Mouse (Mus musculus) megakaryocyte progenitor cell, adult 5-6 weeks (primary cell): ENCODE data around the gene Srsf9. TPM values are rescaled to one million over a fixed set of nuclear protein-coding genes. Genes with fewer than 3 reads are reported as not detected.
"Not testable (repeated sequence)": the region's sequence is repeated elsewhere in the genome, so short reads cannot be mapped to it uniquely, and the experiment has no call there.

Experiments used
- ATAC-seq: replicated peaks from 2 replicates; pipeline ENCODE4 v1.8.0; 2016; ENCODE audit warnings: mild to moderate bottlenecking, moderate TSS enrichment, inconsistent platforms; ENCODE audit not compliant: poor library complexity
- total RNA-seq, 2 experiments: library from RNA; stranded (forward) in 1 of 2; stranded (reverse) in 1 of 2; fragments of 157-497, 149-512 nt in 1 of 2; fragments of 200-1000 nt in 1 of 2; gene quantifications; 2 replicates each; pipeline versions ENCODE4 v1.2.3 to v1.2.4; 2015 to 2017

The Srsf9 gene
- total RNA-seq (2015) (76.3 and 79.7 TPM in 2 replicates), total RNA-seq (2017) (96.3 and 102 TPM in 2 replicates)

DNA sequence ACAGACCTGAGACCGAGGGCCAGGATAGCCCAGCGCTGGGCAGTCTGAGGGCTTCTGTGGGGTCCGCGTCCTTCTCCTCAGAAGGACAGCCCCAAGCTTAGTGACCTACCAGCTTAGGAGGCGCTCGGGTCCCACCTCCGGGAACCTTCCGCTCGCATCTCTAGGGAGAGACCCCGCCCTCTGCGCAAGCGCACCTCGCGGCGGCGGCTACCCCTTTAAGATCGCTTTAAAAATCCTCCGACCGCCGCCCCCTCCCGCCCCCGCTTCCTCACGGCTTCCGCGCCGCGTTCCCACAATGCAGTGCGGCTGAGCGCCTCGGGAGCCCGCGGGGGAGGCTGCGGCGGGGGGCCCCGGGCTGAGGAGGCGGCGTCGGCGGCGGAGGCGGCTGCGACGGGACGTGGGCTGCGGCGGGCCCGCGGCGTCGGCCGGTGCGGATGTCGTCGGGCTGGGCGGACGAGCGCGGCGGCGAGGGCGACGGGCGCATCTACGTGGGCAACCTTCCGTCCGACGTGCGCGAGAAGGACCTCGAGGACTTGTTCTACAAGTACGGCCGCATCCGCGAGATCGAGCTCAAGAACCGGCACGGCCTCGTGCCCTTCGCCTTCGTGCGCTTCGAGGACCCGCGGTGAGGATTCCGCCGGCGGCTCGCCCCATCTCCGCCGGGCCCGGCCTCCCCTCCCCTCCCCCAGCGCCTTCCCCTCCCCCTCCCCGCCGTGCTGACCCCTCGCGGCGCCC is at the start of gene Srsf9:
TSS of gene Srsf9 (plus strand) at position 303 of the 735 bp plus-strand sequence.
- ATAC-seq: peak; percentile 93

DNA sequence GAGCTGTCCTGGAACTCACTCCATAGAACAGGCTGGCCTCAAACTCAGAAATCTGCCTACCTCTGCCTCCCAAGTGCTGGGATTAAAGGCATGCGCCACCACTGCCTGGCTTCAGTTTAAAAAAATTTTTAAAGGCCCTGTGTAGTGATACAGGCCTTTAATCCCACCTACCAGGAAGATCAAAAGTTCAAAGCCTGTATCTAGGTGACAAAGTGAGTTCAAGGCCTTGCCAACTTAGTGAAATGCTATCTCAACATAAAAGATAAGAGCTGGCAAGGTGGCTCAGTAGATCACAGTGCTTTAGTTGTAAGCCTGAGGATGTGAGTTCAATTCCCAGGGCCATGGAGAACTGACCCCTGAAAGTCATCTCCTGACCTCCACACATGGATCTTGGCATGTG is 48.9 kb upstream of the Srsf9 start:
- no peak for ATAC-seq

DNA sequence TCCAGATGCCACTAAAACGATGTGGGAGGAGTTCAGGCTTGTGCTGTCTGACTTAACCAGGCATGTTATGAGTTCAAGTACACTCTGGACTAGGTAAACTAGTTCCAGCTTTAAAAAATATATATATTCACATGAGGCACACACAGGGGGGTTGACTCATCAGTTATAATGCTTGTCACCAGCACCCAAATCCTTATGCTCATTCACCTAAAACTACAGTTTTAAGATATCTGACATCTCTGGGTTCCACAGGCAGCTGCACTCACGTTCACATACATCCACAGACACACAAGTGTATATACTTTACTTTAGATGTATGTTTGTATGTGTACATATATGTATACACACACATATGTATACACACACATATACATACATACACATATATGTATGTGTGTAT is 48.2 kb upstream of the Srsf9 start:
- ATAC-seq: no peak

DNA sequence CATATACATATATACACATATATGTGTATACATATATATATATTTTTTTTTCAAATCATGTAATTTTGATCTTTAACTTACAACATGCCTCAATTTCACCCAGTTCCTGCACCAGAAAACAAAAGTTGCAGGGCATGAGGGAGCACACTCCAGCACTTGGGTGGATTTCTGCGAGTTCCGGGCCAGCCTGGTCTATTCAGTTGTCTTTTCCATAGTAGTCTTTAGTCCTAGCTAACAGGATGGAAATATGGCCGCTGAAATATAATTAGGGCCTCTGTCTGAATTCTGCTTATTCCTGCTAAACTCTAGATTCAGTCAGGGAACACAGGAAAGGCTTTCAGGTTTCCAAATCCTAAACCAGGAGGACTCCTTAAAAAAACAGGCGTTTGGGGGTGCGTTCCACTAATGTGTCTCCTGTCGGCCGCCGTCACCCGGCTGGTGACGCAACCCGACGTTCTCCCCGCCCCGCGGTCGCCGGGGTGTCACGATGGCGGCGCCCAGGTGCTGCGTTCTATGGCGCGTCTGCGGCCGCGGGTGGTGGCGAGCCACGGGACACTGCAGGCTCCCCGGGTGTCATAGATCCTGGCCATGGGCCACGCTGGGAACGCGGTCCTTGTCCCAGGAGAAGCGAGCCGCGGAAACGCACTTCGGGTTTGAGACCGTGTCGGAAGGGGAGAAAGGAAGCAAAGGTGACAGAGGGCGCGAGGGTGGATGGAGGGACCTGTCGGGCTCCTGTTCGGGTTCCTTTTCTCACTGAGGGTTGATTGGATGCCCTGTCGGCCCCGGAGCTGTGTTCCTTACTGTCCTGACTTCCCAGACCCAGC is 47.5 kb upstream of the Srsf9 start, which contains the start of gene Coq5:
TSS of gene Coq5 (plus strand) at position 441 of the 824 bp plus-strand sequence.
- ATAC-seq: peak; percentile 95

DNA sequence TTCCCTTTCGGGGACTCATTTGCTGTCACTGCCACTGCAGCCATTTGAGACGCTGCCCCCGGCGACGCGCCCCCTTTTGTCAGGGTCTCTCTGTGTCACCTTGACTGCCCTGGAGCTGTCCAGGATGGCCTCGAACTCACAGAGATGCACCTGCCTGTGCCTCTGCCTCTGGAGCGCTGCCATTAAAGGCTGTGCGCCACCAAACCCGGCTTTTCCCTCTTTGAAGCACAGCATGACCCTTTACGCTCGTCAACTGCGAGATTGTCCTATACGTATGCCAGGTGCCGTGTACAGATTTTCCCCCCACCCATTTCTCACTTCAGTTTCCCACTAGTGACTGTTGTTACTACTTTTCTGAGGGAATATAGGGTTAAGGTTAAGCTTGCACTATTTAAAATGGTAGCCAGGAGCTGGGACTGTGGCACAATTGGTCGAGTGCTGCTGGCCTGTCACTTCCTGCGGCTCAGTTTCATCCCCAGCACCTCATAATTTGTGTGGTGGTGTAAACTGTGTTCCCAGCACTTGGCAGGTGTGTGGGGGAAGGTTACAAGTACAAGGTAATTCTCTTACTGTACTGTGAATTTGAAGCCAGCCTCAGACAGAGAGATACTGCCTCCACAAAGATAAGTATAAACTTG is 46.8 kb upstream of the Srsf9 start:
- peak; percentile 34 for ATAC-seq

DNA sequence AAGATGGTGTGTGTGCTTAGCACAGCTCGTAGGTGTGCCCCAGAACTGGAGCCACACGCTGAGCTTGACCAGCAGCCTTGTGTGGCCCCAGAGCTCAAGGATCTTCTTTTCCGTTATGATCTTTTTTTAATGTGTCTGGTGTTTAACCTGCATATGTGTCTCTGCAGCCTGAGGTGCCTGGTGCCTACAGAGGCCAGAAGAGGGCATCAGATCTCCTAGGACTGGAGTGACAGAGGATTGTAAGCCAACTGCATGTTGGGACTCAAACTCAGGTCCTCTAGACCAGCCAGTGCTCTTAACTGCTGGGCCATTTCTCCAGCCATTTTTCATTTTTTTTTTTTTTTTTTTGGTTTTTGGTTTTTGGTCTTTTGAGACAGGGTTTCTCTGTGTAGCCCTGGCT is 42.2 kb upstream of the Srsf9 start:
- ATAC-seq: peak; percentile 63

DNA sequence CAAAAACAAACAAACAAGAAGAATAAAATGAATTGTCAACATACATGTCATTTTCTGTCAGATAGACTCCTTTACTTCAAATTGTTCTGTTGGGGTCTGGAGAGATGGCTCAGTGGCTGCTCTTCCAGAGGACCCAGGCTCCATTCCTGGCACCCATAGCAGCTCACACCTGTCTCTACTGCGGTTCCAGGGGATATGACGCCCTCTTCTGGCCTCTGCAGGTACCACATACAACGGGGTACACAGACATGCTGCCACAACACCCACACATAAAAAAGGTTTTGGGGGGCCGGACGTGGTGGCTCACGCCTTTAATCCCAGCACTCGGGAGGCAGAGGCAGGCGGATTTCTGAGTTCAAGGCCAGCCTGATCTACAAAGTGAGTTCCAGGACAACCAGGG is 32.8 kb upstream of the Srsf9 start:
- peak; percentile 58 for ATAC-seq

DNA sequence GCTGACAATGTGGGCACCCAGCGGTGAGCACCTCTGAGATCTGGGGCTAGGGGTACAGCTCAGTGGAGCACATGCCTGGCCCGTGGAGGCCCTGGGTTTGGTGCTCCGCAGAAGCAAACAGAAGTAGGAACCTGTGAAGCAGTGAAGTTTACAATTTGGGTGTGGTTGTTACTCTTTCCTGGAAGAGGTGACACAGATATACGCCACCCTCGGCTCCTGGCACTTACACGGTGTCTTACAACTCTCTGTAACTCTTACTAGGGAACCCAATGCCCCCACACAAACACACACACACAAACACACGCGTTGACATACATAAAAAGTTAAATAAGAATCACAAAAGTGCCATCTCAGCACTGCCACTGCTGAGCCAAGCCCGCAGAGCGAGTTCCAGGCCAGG is 30.6 kb upstream of the Srsf9 start:
- ATAC-seq: no peak

DNA sequence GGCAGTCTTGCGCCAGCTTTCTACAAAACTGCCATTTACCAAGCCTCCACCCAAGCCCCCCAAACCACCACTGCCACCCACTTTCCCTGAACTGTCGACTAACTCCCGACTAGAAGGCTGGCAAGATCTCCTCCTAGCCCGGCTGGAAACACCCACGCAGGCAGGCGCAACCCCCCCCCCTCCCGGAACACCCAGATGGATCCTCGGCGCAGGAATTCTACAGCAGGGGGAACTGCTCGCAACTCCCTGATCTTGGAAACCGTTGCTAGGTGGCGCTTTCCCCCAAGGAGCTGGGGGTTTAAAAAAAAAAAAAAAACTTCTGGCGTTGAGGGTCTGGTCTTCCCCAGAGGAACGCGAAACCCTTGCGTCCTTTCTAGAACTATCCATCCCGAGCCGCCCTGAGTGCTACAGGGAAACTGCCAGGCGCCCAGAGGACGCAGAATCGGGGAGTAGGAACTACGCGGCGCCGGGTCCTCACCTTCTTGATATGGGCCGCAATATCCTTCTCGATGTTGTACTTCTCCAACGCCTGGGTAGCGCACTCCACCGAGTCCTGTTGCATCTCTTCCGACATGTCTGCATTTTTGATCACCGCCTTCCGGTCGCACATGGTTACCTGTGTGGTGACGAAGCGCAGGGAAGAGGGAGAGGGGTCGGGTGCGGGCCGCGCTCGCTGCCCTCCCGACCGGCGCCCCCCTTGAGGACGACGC is 26.8 kb upstream of the Srsf9 start:
- ATAC-seq: peak; percentile 5

DNA sequence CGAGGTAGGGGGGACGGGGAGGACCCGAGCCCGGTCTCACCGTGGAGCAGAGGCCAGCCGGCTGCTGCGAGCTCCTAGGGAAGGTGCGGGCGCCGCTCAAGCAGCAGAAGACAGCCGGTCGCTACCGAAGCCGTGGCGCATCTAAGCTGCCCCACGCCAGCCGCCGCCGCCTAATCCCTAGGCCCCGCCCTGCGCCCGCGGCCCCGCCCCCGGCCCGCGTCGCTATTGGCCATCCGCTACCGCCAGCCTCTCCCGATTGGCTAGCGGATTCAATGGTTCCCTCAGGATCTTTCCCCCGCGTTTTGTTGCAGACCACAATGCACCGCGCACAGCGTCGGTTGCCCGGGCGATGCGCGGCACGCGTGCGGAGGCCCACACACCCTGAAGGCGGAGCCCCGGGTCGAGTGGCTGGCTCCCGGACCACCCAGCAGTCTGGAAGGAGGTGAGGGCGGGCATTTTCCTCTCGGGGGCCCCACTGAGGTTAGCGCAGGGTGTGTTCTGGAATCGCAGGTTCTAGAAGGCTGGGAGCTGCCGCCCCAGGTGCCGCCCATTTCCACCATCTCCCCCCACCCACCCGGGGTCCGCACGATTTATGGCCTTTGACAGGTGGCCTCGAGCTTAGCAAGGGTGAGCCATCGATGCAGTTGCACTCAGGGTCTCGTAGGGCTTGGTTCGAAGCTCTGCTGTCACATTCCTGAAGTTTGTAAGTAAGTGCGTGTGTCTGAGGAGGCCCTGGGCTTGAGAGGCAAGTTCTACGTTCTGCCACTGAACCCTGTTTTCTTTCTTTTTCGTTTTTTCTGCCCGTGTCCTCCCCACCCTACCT is 26.0 kb upstream of the Srsf9 start, which contains the start of gene Dynll1:
TSS of gene Dynll1 (minus strand) at position 208 of the 823 bp plus-strand sequence.
- peak; percentile 95 for ATAC-seq

DNA sequence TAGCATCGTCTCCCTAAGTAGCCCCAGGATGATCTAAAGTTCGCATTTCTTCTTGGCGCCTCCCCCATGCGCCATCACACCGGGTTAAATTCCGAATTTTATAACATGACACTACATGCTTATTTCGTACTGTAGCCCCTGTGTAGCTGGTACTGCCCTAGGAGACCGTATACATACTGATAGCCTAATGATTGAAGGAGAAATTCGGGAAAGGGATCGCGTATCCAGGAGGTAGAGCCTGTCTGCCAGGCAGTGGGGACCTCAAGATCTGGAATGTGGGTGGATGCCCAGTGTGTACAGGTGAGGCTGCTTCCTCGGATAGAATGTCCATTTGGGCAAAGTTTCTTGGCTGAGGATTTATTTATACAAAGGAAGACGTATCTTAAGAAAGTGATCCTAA is 25.4 kb upstream of the Srsf9 start:
- ATAC-seq: 0 out of 2 replicates have a peak, but pooled peaks have one; percentile 0

DNA sequence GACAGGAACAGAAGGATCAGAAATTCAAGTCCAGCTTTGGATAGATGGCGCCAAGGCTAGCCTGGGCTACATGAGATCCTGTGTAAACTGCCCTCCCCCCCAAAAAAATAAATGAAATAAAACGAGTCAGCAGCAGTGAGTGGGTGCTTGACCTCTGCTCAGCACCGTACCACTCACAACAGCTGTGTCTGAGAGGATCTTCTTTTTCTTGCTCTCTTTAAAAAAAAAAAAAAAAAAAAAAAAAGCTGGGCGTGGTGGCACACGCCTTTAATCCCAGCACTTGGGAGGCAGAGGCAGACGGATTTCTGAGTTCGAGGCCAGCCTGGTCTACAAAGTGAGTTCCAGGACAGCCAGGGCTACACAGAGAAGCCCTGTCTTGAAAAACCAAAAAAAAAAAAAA is 24.8 kb upstream of the Srsf9 start:
- not testable (repeated sequence) for ATAC-seq

DNA sequence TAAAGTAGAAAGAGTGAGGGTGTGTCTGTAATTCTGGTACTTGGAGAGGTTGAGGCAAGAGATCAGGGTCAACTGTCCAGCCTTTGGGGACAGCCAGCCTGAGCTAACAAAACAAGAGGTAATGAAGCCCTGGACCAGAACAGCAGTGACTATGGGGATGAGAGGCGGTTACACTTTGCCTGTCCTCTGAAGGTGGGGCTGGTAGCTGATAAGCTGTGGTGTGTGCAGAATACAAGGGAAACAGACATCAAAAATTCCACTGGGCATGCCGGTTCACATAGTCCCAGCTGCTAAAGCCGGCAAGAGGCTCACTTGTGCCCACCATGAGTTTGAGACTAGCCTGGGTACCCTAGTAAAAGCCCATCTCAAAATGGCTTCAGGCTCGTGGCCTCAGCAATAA is 14.6 kb upstream of the Srsf9 start:
- peak; percentile 47 for ATAC-seq

DNA sequence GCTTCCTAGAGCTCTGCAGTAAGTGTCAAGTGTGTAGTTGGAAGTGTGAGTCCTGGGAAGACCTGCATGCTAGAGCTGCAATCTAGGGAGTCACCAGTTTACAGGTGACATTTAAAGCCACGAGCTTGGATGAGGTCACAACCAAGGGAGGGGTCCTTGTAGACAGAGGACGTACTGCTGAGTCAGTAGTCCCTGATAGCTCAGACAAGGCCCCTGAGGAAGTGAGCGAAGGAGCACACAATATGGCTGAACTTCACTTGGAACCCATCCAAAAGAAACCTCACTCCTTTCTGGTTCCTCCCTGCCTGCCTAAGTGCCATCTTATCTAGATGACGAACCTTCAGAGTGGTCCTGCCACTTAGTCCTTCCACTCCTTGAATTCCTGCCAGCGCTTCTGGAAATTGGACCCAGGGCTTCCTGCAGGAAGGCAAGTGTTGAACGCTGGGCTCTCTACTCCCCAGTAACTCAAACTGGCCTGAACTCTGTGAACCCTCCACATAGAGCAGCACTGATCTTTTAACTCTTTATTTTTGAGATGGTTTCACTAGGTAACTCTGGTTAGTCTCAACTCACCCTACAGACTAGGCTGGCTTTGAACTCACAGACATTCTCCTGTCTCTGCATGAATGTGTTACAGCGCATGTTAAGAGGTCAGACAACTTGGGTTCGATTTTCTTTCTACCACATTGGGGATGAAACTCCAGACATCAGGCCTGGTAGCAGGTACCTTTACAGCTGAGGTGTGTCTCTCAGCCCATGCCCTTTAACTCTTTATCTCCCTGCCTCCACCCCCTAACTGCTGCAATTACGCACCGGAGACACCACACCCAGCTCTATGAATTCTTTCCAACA is 13.9 kb upstream of the Srsf9 start:
- peak; percentile 90 for ATAC-seq

DNA sequence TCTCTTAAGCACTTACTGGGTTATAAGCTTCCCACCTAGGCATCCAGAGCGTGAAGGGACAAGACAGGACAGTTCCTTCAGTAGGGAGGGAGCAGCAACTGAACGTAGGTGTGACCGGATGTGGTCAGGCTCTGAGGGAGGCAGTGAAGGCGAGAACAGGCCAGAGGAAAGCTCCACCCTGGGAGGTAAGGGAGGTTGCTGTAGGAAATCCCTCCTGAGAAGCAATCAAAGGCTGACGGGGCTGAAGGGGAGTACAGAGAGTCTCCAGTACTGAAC is 13.4 kb upstream of the Srsf9 start:
- no peak for ATAC-seq

DNA sequence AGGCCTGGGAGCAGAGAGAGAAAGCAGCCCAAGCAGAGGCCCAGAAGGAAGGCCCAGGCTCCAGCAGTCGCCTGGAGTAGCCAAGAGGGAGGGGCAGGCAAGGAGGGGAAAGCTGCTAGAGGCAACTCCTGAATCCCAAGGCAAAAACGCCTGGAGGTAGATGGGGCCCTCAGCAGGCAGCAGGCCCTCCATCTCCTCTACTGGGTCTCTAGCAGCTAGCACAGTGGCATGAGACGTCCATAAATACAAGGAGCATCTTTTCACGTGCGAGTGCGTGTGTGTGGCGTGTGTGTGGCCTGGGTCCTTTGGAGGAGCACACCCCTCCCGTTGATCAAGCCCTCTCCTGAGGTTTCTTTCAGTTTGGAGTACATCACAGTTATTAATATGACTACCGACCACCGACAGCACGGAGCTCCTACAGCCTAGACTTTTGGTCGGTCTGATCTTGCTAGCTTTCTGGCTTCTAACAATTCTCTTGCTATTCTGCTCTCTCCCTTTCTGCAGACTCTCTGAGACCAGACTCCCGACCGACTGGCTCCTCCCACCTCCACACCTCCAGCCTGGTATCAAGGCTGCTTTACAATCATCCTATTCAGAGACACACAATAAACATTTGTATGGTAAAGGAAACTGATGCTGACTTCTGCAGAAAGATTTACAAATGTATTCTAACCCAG is 9.9 kb upstream of the Srsf9 start:
- ATAC-seq: no peak

DNA sequence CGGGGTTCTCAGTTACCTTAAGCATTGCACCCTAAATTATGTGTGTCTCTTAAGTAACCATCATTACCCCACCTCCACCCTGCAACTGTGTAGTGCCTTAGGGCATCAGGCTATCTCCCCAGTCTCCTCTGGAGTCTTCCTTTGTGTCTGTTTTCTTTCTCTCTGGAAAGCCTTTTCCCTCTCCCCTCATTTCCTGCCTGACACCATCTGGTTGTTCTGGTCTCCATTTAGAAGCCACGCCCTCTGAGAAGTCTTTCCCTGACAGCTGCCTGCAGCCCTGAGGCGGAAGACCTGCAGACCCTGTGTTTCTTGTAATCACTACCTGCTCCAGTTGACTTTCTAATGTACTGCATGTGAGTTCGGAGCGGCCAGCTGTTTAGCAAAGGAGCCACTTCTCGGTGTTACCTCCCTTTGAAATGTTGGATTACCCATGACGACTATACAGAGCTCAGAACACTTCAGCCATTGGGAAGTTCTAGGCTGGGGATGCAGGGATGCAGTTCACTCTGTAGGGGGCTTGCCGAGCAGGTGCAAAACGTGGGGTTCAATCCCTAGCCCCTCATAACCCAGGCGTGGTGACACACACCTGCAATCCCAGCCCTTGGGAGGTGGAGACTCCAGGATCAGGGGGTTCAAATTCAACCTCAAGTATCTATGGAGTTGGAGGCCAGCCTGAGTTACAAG is 9.2 kb upstream of the Srsf9 start:
- ATAC-seq: no peak
